Mouse (Mus musculus) skeletal muscle tissue, adult 2 months (tissue): ENCODE results near the gene Nptn.

Experiments
- DNase-seq: peaks from one replicate; pipeline ENCODE4 v3.0.0-alpha.2; 2012; ENCODE audit warnings: low read depth, low spot score

The Nptn gene

GRCm38 (mm10) chr9:58581958-58582540 lies at the start of gene Nptn:
Gene Nptn, plus strand, starts transcription at chr9:58582240.
- DNase-seq, result peak; percentile 100

- no peak for DNase-seq
Observed at GRCm38 (mm10) chr9:58533322-58533721, 48.7 kb upstream of the Nptn start.

GRCm38 (mm10) chr9:58534766-58535165 lies 47.3 kb upstream of the Nptn start:
- DNase-seq, result peak; percentile 55

GRCm38 (mm10) chr9:58535447-58536134 lies 46.4 kb upstream of the Nptn start:
- DNase-seq, result no peak

GRCm38 (mm10) chr9:58537774-58538173 lies 44.3 kb upstream of the Nptn start:
- no peak for DNase-seq

GRCm38 (mm10) chr9:58539886-58540285 lies 42.2 kb upstream of the Nptn start:
- peak; percentile 55 for DNase-seq

GRCm38 (mm10) chr9:58541895-58542338 lies 40.1 kb upstream of the Nptn start:
- peak; percentile 89 for DNase-seq

GRCm38 (mm10) chr9:58544879-58545324 lies 37.1 kb upstream of the Nptn start:
- no peak for DNase-seq

GRCm38 (mm10) chr9:58545428-58545827 lies 36.6 kb upstream of the Nptn start:
- no peak for DNase-seq

GRCm38 (mm10) chr9:58546630-58547360 lies 35.2 kb upstream of the Nptn start:
- DNase-seq, result peak; percentile 74

GRCm38 (mm10) chr9:58548897-58549296 lies 33.1 kb upstream of the Nptn start:
- DNase-seq, result no peak

GRCm38 (mm10) chr9:58549694-58550093 lies 32.3 kb upstream of the Nptn start:
- DNase-seq, result no peak

GRCm38 (mm10) chr9:58550928-58551327 lies 31.1 kb upstream of the Nptn start:
- DNase-seq, result no peak

- DNase-seq, result no peak
Observed at GRCm38 (mm10) chr9:58552083-58552482, 30.0 kb upstream of the Nptn start.

GRCm38 (mm10) chr9:58554056-58554907 lies 27.8 kb upstream of the Nptn start:
- no peak for DNase-seq

- no peak for DNase-seq
Observed at GRCm38 (mm10) chr9:58554908-58555684, 26.9 kb upstream of the Nptn start, which contains the start of gene Cd276. Gene Cd276, minus strand, starts transcription at chr9:58555437.

- no peak for DNase-seq
Observed at GRCm38 (mm10) chr9:58555685-58556414, 26.2 kb upstream of the Nptn start.

GRCm38 (mm10) chr9:58556627-58557026 lies 25.4 kb upstream of the Nptn start:
- no peak for DNase-seq

- DNase-seq, result no peak
Observed at GRCm38 (mm10) chr9:58557457-58558455, 24.3 kb upstream of the Nptn start.
